Mouse (Mus musculus): Measurements from ENCODE around the gene Prss42. TPM values are rescaled to one million over a fixed set of nuclear protein-coding genes. Genes with fewer than 3 reads are reported as not detected.
A peak's percentile ranks its signal among the peaks of the same experiment; 100 is the strongest.

The Prss42 gene
- not detected for total RNA-seq (2021)

DNA sequence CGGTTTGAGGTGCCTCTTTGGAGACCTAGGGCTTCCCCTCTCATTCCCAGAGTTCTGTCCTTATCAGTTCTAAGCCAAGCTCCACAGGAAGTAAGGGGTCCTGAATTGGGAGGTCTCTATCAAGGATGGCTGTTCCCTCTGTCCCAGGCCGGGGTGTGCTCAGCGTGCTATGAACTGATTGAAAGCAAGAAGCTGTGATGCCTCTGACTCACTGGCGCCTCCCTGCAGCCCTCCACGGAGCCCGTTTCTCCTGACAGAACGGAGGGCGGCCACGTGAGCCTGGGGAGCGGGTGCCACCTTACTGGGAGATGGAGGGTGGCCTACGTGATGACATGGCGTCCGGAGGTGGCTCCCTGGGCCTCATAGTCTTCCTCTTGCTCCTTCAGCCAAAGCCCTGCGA, at the start of gene Prss42:
Gene Prss42 (plus strand): TSS at position 301 of the 400 bp plus-strand sequence.
- intact Hi-C loops (cut with DNase I): no loop called here
- no peak for DNase-seq (ENCODE audit: low spot score in 2 of 2)

DNA sequence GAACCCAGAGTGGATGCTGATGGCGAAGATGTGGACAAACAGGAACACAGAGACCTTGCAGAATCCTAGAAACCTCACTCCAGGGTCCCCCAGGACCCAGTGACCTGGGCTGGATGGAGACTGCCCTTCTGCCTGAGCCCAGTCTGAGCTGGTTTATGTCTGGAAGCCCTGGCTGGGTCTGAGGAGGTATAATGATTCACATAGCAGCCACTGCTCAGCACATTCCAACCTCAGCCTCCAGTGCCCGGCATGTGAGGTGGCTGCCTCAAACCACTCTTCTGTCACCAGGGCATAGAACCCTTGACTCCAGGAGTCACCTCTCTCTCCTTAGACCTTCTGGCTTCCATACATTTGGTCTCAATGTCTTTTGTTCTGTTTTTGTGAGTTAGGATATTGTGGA, 49.5 kb upstream of the Prss42 start:
- DNase-seq (ENCODE audit: low spot score in 2 of 2): no peak
- intact Hi-C loops (cut with DNase I): no loop called here

GRCm38 (mm10) chr9:110750404-110751187, 47.4 kb upstream of the Prss42 start:
- no peak for DNase-seq (ENCODE audit: low spot score in 2 of 2)
- intact Hi-C loops (cut with DNase I): no loop called here

- no peak for DNase-seq (ENCODE audit: low spot score in 2 of 2)
- intact Hi-C loops (cut with DNase I): no loop called here
Measured at GRCm38 (mm10) chr9:110751412-110751811, 46.6 kb upstream of the Prss42 start.

GRCm38 (mm10) chr9:110752917-110753435, 45.0 kb upstream of the Prss42 start:
- intact Hi-C loops (cut with DNase I): no loop called here
- no peak for DNase-seq (ENCODE audit: low spot score in 2 of 2)

DNA sequence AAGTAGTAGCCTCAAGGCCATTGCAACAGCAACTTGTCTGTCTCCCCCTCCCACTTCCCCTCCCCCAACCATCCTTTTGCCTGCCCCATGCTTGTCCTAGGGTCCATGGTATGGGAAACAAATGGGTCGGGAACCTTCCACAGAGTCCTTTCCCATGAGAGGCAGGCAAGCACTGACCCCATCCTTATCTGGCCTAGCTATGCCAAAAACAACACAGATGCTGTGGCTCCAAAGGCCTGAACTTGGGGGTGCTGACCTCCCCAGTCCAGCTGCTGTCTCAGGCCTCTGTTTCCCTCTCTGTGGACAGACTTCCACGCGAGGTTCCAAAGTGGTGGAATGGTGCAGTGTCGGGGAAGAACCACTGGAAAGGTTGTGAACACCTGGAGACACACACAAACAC, 44.2 kb upstream of the Prss42 start:
- intact Hi-C loops (cut with DNase I): no loop called here

GRCm38 (mm10) chr9:110757816-110758215, 40.1 kb upstream of the Prss42 start:
- DNase-seq (ENCODE audit: low spot score in 2 of 2): no peak
- intact Hi-C loops (cut with DNase I): loop anchor here (2.0 kb wide), 1 partner anchor 41 kb away; no protein-coding TSS in a partner anchor

More for the DNA sequence above, 44.2 kb upstream of the Prss42 start:
- no peak for DNase-seq (ENCODE audit: low spot score in 2 of 2)

- intact Hi-C loops (cut with DNase I): loop anchor here (2.0 kb wide), 1 partner anchor 42 kb away; no protein-coding TSS in a partner anchor
- peak; percentile 11 to 37 for DNase-seq (ENCODE audit: low spot score in 2 of 2)
Measured at GRCm38 (mm10) chr9:110758605-110759004, 39.4 kb upstream of the Prss42 start.

DNA sequence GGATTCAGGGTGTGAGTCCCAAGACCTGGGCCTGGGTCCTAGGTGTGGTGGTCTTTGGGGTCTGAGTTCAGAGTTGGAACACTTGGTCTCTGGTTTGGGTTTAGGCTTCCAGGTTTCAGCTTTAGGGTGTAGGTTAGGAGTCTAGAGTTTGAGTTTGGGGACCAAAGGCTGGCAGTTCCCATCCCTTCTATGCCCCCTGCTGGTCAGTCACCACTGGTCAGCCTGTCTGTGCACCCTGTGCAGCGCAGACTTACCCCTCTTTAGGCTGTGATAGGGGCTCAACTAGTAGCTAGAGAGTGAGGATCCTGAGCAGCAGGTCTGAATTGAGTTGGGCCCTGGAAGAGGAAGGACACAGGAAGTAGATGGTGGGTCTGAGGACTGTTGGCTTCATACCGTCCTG, 38.7 kb upstream of the Prss42 start:
- DNase-seq (ENCODE audit: low spot score in 2 of 2): peak; percentile 23 to 40
- intact Hi-C loops (cut with DNase I): loop anchor here (2.0 kb wide), 1 partner anchor 42 kb away; no protein-coding TSS in a partner anchor

DNA sequence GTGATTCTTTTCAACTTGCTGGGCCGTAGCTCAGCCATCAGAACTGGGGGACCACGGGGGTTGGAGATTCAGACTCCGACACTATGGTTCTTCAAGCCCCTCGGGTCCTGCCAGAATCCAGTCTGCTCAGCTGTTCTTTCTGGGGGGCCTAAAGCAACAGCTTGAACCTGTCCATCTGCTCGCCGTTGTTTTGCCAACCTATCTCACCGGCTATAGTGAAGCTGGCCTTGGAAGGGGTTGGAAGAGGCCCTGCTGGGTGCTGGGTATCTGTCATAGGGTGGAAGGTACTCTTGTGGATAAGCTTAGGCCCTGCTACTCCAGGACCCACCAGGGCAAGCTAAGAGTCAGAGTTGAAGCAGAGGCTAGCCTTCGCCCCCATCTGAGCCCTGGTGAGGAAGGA, 37.1 kb upstream of the Prss42 start:
- no peak for DNase-seq (ENCODE audit: low spot score in 2 of 2)

DNA sequence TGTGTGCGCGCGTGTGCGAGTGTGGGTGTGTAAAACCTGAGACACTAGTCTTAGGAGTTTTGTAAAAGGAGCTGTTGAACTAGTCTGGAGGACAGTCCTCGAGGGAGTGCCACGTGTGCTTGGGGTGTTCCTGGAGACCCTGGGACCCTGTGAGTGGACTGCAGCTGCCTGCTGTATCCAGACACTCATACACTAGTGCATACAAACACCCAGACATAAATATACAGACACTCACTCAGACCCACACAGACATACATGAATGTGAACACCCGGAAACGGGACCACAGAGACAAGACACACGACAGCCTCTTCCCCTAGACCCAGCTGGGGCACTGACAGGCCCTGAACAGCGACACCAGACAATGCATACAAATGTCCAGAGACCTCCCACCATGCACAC, 35.2 kb upstream of the Prss42 start:
- intact Hi-C loops (cut with DNase I): no loop called here
- DNase-seq (ENCODE audit: low spot score in 2 of 2): no peak

More for the DNA sequence above, 37.1 kb upstream of the Prss42 start:
- intact Hi-C loops (cut with DNase I): no loop called here

DNA sequence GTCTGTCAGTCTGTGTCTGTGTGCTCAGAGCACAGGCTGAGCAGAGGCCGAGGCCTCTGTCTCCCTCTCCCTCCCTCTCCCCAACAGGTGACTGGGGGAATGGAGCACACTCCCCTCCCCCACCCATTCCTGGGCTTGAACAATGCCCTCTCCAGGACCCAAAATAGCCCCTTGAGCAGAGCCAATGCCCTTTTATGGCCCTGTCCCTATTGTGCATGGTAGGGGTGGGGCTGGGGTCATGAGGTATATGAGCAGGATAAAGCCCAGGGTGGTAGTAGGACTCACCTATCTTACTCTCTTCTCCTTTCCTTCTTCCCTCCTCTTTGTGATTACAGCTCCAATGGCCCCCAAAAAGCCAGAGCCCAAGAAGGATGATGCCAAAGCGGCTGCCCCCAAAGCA, 34.6 kb upstream of the Prss42 start:
- DNase-seq (ENCODE audit: low spot score in 2 of 2): no peak
- intact Hi-C loops (cut with DNase I): no loop called here

GRCm38 (mm10) chr9:110772336-110772735, 25.6 kb upstream of the Prss42 start:
- intact Hi-C loops (cut with DNase I): loop anchor here (5.0 kb wide), 1 partner anchor 130 kb away; no protein-coding TSS in a partner anchor
- no peak for DNase-seq (ENCODE audit: low spot score in 2 of 2)

DNA sequence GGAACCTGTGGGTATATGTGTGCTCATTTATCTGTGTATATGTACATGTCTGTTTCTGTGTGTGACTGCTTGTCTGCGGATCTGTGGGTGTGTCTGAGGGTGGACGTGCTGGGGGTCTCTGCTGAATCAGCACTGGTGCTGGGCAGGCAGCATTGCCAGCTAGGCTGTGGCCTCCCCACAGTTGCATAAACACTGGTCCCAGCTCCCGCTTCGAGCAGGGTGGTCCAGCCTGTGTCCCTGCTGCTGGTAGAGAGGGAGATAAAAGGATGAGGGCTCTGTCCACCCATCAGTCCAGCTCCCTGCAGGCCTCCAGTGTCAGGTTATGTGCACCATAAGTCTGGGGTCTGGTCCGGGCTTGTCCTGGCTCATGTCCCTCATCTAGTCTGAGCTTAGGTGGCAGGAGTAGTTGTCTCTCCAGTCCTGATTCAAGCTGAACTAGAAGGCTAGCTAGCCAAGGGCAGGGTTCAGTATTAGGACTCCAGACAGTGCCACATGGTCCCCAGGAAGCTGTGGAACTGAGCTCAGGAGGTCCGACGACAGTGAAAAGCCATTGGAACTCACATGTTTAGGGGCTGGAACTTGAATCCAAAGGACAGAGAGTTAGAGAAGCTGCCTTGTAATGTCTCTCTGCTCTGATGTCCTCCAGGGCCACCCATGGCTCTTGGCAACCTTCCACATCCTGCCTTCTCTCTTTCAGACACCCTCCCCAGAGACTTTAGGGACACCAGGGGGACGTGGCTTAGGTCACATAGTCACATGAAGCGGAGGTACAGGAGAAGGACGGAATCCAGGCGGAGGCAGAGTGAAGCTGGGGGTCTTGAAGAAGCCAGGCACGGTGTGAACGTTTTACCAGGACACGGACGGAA, 23.3 kb upstream of the Prss42 start:
- DNase-seq (ENCODE audit: low spot score in 2 of 2): no peak
- intact Hi-C loops (cut with DNase I): loop anchor here (5.0 kb wide), 1 partner anchor 132 kb away; no protein-coding TSS in a partner anchor

GRCm38 (mm10) chr9:110775269-110776022, 22.5 kb upstream of the Prss42 start:
- DNase-seq (ENCODE audit: low spot score in 2 of 2): no peak
- intact Hi-C loops (cut with DNase I): no loop called here

DNA sequence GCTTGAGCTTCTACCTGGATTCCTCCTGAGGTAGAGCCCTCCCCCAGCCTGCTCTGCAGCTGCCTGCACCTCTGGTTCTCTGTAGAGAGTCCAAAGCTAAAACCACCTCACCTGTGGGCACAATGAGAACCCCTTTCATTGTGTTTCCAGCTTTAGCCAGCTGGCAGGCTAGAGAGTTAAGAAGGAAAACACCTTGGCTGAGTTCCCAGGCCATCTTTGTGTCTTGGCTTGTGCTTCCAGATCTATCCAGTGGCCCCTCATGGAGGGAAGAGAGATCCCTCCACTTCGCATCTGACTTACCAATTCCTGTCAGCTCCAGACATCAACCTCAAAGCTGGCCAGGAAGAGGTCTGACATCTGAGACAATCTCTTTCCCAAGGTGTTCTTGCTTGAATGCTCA, 19.9 kb upstream of the Prss42 start:
- intact Hi-C loops (cut with DNase I): no loop called here
- DNase-seq (ENCODE audit: low spot score in 2 of 2): no peak

DNA sequence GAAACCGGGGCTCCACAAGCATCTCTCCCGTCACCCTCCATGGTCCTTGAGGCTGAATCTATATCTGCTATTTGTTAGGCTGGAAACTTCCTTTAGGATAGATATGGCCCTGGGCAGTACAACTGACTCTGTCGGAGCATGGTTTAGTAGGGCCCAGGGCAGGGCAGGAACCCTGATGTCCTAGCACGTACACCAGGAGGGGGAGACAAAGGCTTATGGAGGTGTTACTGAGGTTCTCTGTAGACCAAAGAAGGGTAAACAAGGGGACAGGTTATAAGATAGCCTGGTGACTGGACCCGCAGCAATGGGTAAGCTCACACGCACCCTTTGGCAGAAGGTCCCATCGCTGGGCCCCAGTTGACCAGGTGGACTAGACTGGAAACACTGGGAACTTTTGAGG, 19.4 kb upstream of the Prss42 start:
- no peak for DNase-seq (ENCODE audit: low spot score in 2 of 2)
- intact Hi-C loops (cut with DNase I): no loop called here

- intact Hi-C loops (cut with DNase I): no loop called here
- DNase-seq (ENCODE audit: low spot score in 2 of 2): no peak
Measured at GRCm38 (mm10) chr9:110779242-110779913, 18.6 kb upstream of the Prss42 start.

DNA sequence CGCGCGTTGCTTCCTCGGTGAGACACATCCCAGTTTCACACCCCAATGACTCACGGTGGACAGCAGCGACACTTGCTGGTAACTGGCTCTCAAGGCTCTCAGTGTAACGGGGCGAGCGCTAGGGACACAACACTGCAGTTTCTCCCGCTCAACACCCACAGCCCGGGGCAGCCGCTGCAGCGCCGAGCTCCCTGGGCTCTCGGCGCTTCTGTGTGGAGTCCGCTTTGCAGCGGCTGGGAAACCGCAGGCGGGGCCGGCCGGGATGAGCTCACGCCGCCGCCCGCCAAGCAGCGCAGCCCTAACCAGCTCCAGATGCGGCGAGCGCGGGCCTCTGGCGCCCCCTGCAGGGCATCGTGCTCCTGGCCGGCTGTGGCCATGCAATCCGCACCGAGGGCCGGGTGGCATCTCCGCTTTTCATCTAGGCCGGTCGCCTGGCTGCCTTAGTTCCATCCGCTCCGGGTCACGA, 16.7 kb upstream of the Prss42 start:
- DNase-seq (ENCODE audit: low spot score in 2 of 2): peak; percentile 93
- intact Hi-C loops (cut with DNase I): loop anchor here (1.0 to 5.0 kb wide), 3 partner anchors 65 to 370 kb away; no protein-coding TSS in a partner anchor
